Mouse (Mus musculus) MEL (cell line): ENCODE measurements at regions not wholly inside any gene's neighbourhood (a gene's known extent, or its start where the extent isn't known, plus 50 kb on each side); places are given as distances from the start of the nearest gene placed in this dataset.

Source experiments
- DNase-seq: peaks from one replicate; pipeline ENCODE4 v3.0.0; 2011; ENCODE audit warnings: low read depth, low spot score
- H3K27ac ChIP-seq: 2 replicates; pipeline ENCODE4 v1.5.1; 2012; ENCODE audit warnings: low read depth, mild to moderate bottlenecking, control low read depth, low read length, moderate library complexity; ENCODE audit not compliant: control insufficient read depth
- H3K27me3 ChIP-seq, 2 experiments: fragments of 150-350 bp in 1 of 2; sonication (generic) in 1 of 2; 2 replicates each; pipeline ENCODE4 v1.6.1; 2012; ENCODE audit warnings: low read length in 2 of 2, mild to moderate bottlenecking in 2 of 2, improper control_type of control experiment in 1 of 2, moderate library complexity in 1 of 2; ENCODE audit not compliant: insufficient read depth in 2 of 2, control insufficient read depth in 1 of 2
- H3K36me3 ChIP-seq, 2 experiments: 2 replicates each; pipeline ENCODE4 v1.6.1; 2012 to 2014; ENCODE audit warnings: low read length in 2 of 2, improper control_type of control experiment in 1 of 2, inconsistent platforms in 1 of 2, mild to moderate bottlenecking in 1 of 2; ENCODE audit not compliant: insufficient read depth in 2 of 2, control insufficient read depth in 1 of 2
- H3K4me1 ChIP-seq, 2 experiments: fragments of 150-350 bp in 1 of 2; sonication (generic) in 1 of 2; 2 replicates each; pipeline ENCODE4 v1.6.1; 2012; ENCODE audit warnings: low read length in 2 of 2, improper control_type of control experiment in 1 of 2, mild to moderate bottlenecking in 1 of 2; ENCODE audit not compliant: insufficient read depth in 2 of 2, control insufficient read depth in 1 of 2
- H3K4me3 ChIP-seq, 2 experiments: fragments of 150-350 bp in 1 of 2; sonication (generic) in 1 of 2; 2 replicates each; pipeline ENCODE4 v1.5.1; 2012; ENCODE audit warnings: low read depth in 2 of 2, low read length in 2 of 2, mild to moderate bottlenecking in 2 of 2, moderate library complexity in 2 of 2, control low read depth in 1 of 2, improper control_type of control experiment in 1 of 2; ENCODE audit not compliant: control insufficient read depth in 1 of 2, insufficient read depth in 1 of 2
- H3K79me2 ChIP-seq: 2 replicates; pipeline ENCODE4 v1.6.1; 2012; ENCODE audit warnings: mild to moderate bottlenecking, low read length, moderate library complexity; ENCODE audit not compliant: control insufficient read depth, poor library complexity, insufficient read depth
- H3K9ac ChIP-seq: 2 replicates; pipeline ENCODE4 v1.6.1; 2012; ENCODE audit warnings: low read depth, mild to moderate bottlenecking, control low read depth, low read length, moderate library complexity; ENCODE audit not compliant: control insufficient read depth, poor library complexity, severe bottlenecking
- H3K9me3 ChIP-seq: fragments of 150-350 bp; sonication (generic); replicated peaks from 2 replicates; pipeline ENCODE4 v1.6.1; 2012; ENCODE audit warnings: mild to moderate bottlenecking, low read length, improper control_type of control experiment, moderate library complexity; ENCODE audit not compliant: insufficient read depth
- BHLHE40 ChIP-seq: IDR thresholded peaks from 2 replicates; pipeline ENCODE4 v1.6.1; 2012; ENCODE audit warnings: low read depth, mild to moderate bottlenecking, inconsistent platforms, low read length, improper control_type of control experiment, borderline replicate concordance
- CHD2 ChIP-seq: IDR thresholded peaks from 2 replicates; pipeline ENCODE4 v1.6.1; 2011; ENCODE audit warnings: low read length, improper control_type of control experiment
- CTCF ChIP-seq, 3 experiments: IDR thresholded peaks in 2 of 3; conservative IDR thresholded peaks in 1 of 3; 2 replicates each; pipeline ENCODE4 v1.5.1; 2011 to 2012; ENCODE audit warnings: low read length in 3 of 3, low read depth in 2 of 3, mild to moderate bottlenecking in 2 of 3, improper control_type of control experiment in 1 of 3, inconsistent platforms in 1 of 3, mixed read lengths in 1 of 3, moderate library complexity in 1 of 3; ENCODE audit not compliant: control insufficient read depth in 1 of 3, insufficient read depth in 1 of 3, poor library complexity in 1 of 3, severe bottlenecking in 1 of 3
- E2F4 ChIP-seq: IDR thresholded peaks from 2 replicates; pipeline ENCODE4 v1.6.1; 2011; ENCODE audit warnings: low read depth, low read length, improper control_type of control experiment, borderline replicate concordance
- EP300 ChIP-seq, 2 experiments: IDR thresholded peaks; 2 replicates each; pipeline ENCODE4 v1.6.1; 2011; ENCODE audit warnings: improper control_type of control experiment in 2 of 2, low read length in 2 of 2, low read depth in 1 of 2, mild to moderate bottlenecking in 1 of 2
- GATA1 ChIP-seq: IDR thresholded peaks from 2 replicates; pipeline ENCODE4 v1.6.1; 2011; ENCODE audit warnings: low read depth, low read length, improper control_type of control experiment
- HCFC1 ChIP-seq: IDR thresholded peaks from 2 replicates; pipeline ENCODE4 v1.6.1; 2012; ENCODE audit warnings: low read depth, mild to moderate bottlenecking, inconsistent platforms, low read length, improper control_type of control experiment, moderate library complexity
- MAFK ChIP-seq: IDR thresholded peaks from 2 replicates; pipeline ENCODE4 v1.6.1; 2011; ENCODE audit warnings: low read depth, mild to moderate bottlenecking, low read length, improper control_type of control experiment, borderline replicate concordance
- MAX ChIP-seq: IDR thresholded peaks from 2 replicates; pipeline ENCODE4 v1.6.1; 2011; ENCODE audit warnings: low read length, improper control_type of control experiment
- MAZ ChIP-seq: IDR thresholded peaks from 2 replicates; pipeline ENCODE4 v1.6.1; 2012; ENCODE audit warnings: low read depth, mild to moderate bottlenecking, inconsistent platforms, low read length, improper control_type of control experiment
- NELFE ChIP-seq: IDR thresholded peaks from 2 replicates; pipeline ENCODE4 v1.6.1; 2011; ENCODE audit warnings: low read depth, low read length, improper control_type of control experiment
- POLR2A ChIP-seq, 2 experiments: IDR thresholded peaks; 2 replicates each; pipeline ENCODE4 v1.6.1; 2011 to 2012; ENCODE audit warnings: low read length in 2 of 2, mild to moderate bottlenecking in 2 of 2, control low read depth in 1 of 2, improper control_type of control experiment in 1 of 2, low read depth in 1 of 2, moderate library complexity in 1 of 2; ENCODE audit not compliant: control insufficient read depth in 1 of 2, insufficient read depth in 1 of 2, poor library complexity in 1 of 2
- POLR2AphosphoS2 ChIP-seq: IDR thresholded peaks from 2 replicates; pipeline ENCODE4 v1.6.1; 2011; ENCODE audit warnings: low read length, improper control_type of control experiment
- RCOR1 ChIP-seq: IDR thresholded peaks from 2 replicates; pipeline ENCODE4 v1.6.1; 2012; ENCODE audit warnings: low read depth, mild to moderate bottlenecking, inconsistent platforms, low read length, improper control_type of control experiment
- SMC3 ChIP-seq: IDR thresholded peaks from 2 replicates; pipeline ENCODE4 v1.6.1; 2011; ENCODE audit warnings: low read depth, low read length, improper control_type of control experiment
- TAL1 ChIP-seq: IDR thresholded peaks from 2 replicates; pipeline ENCODE4 v1.6.1; 2012; ENCODE audit warnings: mild to moderate bottlenecking, inconsistent platforms, low read length, moderate library complexity, mixed read lengths
- TCF12 ChIP-seq: IDR thresholded peaks from 2 replicates; pipeline ENCODE4 v1.6.1; 2014; ENCODE audit warnings: low read depth, mild to moderate bottlenecking, inconsistent platforms, low read length, improper control_type of control experiment, moderate library complexity
- USF1 ChIP-seq: IDR thresholded peaks from 2 replicates; pipeline ENCODE4 v1.6.1; 2014; ENCODE audit warnings: low read depth, mild to moderate bottlenecking, inconsistent platforms, low read length, improper control_type of control experiment, moderate library complexity
- ZKSCAN1 ChIP-seq: IDR thresholded peaks from 2 replicates; pipeline ENCODE4 v1.6.1; 2012; ENCODE audit warnings: low read depth, mild to moderate bottlenecking, inconsistent platforms, low read length, improper control_type of control experiment, moderate library complexity
- ZNF384 ChIP-seq: IDR thresholded peaks from 2 replicates; pipeline ENCODE4 v1.6.1; 2012; ENCODE audit warnings: low read depth, mild to moderate bottlenecking, inconsistent platforms, low read length, improper control_type of control experiment

DNA sequence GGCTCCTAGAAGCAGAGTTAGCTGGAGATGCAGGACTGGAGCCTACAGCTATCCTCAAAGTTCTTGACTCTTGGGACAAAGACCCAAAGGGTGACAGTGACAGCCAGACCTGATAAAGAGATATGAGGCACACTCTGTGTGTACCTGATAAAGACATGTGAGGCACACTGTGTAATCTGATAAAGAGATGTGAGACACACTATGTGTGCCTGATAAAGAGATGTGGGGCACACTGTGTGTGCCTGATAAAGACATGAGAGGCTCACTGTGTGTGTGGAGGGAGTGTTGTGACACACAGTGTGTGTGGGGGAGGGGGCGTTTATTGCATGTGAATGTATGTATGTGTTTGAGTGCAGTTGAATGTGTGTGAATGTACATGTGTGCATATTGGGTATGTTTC lies 97.8 kb upstream of the Habp2 start:
- Histone ChIP-seq H3K79me2 (no peaks in the 10 kb centered on the region), H3K9me3 (no peaks in the 10 kb centered on the region), H3K9ac (no peak overlapping the region), H3K27me3 (no peaks in the 10 kb centered on the region; a peak in 1 of 4 replicates), H3K4me1 (no peaks in the 10 kb centered on the region; a peak in 1 of 4 replicates)
- TF ChIP-seq EP300 (IDR thresholded peaks at IDR 0.05; ENCODE audit: low read depth in 1 of 2, low read length in 2 of 2) (peak; percentile 29 to 71; a peak in 3 of 4 replicates), MAX (no peak), ZKSCAN1 (peak; percentile 98), RCOR1 (no peak), TCF12 (peak; percentile 89), MAZ (no peak), TAL1 (peak; percentile 25; the same call in 1 of the 2 replicates), GATA1 (peak; percentile 74)
- TF ChIP-seq, all 39 proteins: peak for 5
- Histone ChIP-seq H3K4me3 (no peak overlapping the region), H3K27ac (no peak overlapping the region), H3K36me3 (no peaks in the 10 kb centered on the region)
- DNase-seq: no peak

DNA sequence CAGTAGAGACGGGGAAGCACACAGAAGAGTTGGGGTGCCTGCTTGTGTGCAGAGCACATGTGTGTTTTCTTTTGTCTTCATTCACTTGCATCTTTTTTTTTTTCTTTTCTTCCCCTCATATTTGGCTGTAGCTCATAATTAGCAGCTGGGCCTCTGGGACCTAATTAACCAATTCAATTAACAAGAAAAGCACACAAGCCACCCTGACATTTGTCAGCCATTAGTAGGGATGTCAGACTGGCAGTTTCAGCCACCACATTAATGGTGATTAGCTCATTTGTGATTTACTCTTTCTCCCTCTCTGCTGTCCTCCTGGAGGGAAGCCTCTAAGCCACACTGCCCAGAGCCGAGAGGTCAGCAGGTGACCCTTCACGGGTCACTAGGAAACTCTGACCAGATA lies 96.7 kb upstream of the Habp2 start:
- Histone ChIP-seq H3K79me2 (no peaks in the 10 kb centered on the region), H3K36me3 (no peaks in the 10 kb centered on the region), H3K4me1 (no peaks in the 10 kb centered on the region; a peak in 1 of 4 replicates), H3K9me3 (no peaks in the 10 kb centered on the region), H3K27me3 (no peaks in the 10 kb centered on the region), H3K4me3 (no peak overlapping the region), H3K27ac (no peak overlapping the region), H3K9ac (no peak overlapping the region)
- TF ChIP-seq ZNF384 (no peak), TCF12 (no peak), NELFE (no peak), MAZ (no peak), USF1 (no peak), POLR2A (IDR thresholded peaks at IDR 0.05; ENCODE audit: control insufficient read depth in 1 of 2, insufficient read depth in 1 of 2, low read depth in 1 of 2, low read length in 2 of 2, poor library complexity in 1 of 2) (no peak), CTCF (IDR thresholded peaks at IDR 0.05 in 2 of 3, conservative IDR thresholded peaks at IDR 0.05 in 1 of 3; ENCODE audit: control insufficient read depth in 1 of 3, insufficient read depth in 1 of 3, low read depth in 2 of 3, low read length in 3 of 3, poor library complexity in 1 of 3, severe bottlenecking in 1 of 3) (no peak), TAL1 (no peak), SMC3 (no peak), E2F4 (no peak), BHLHE40 (no peak), HCFC1 (no peak), POLR2AphosphoS2 (no peak), CHD2 (no peak), MAFK (no peak), ZKSCAN1 (no peak)
- no peak for DNase-seq
